Mouse (Mus musculus) neural tube, embryonic 12.5 days (tissue): Measurements from ENCODE around the gene Gnai3. TPM values are rescaled to one million over a fixed set of nuclear protein-coding genes. Genes with fewer than 3 reads are reported as not detected.

Experiments used
- ATAC-seq: fragments of 200-750 bp; cut with Nextera tagmentation; 2 replicates; pipeline ENCODE4 v1.8.0; 2017; ENCODE audit warnings: low read depth, mild to moderate bottlenecking, moderate TSS enrichment, moderate library complexity; ENCODE audit not compliant: low FRiP score
- H3K27ac ChIP-seq: fragments of 300-500 bp; sonication (generic); 2 replicates; pipeline ENCODE4 v1.5.1; 2016
- H3K27me3 ChIP-seq: fragments of 300-500 bp; sonication (generic); replicated peaks from 2 replicates; pipeline ENCODE4 v1.6.1; 2016; ENCODE audit warnings: mild to moderate bottlenecking
- H3K36me3 ChIP-seq: fragments of 300-500 bp; sonication (generic); 2 replicates; pipeline ENCODE4 v1.6.1; 2016; ENCODE audit warnings: mild to moderate bottlenecking
- H3K4me1 ChIP-seq: fragments of 300-500 bp; sonication (generic); 2 replicates; pipeline ENCODE4 v1.6.1; 2016
- H3K4me2 ChIP-seq: fragments of 300-500 bp; sonication (generic); replicated peaks from 2 replicates; pipeline ENCODE4 v1.6.1; 2016; ENCODE audit warnings: mild to moderate bottlenecking
- H3K4me3 ChIP-seq: fragments of 300-500 bp; sonication (generic); 2 replicates; pipeline ENCODE4 v1.5.1; 2016
- H3K9ac ChIP-seq: fragments of 300-500 bp; sonication (generic); 2 replicates; pipeline ENCODE4 v1.6.1; 2016; ENCODE audit warnings: mild to moderate bottlenecking
- H3K9me3 ChIP-seq: fragments of 300-500 bp; sonication (generic); 2 replicates; pipeline ENCODE4 v1.6.1; 2016; ENCODE audit warnings: mild to moderate bottlenecking
- whole genome bisulfite sequencing: fragments of 180-500 bp; shearing (Covaris S2); methylation state at CpG from one replicate; pipeline ENCODE4 v1.1.7; 2016; 5-methylcytosine and 5-hydroxymethylcytosine counted together
- polyA plus RNA-seq: library from polyadenylated mRNA; unstranded; fragments of >200 nt; fragmentation: Nextera tagmentation; extraction: Ambion mirVana; gene quantifications from 2 replicates; pipeline ENCODE4 v1.2.1, GENCODE M21; 2016

The Gnai3 gene
- polyA plus RNA-seq, 1 experiment from 2014 or later: 189 TPM

- Histone ChIP-seq H3K4me3 (no peak overlapping the region), H3K9ac (no peak overlapping the region), H3K4me2 (no peak overlapping the region), H3K27me3 (no peaks in the 10 kb centered on the region), H3K27ac (no peak overlapping the region), H3K4me1 (no peaks in the 10 kb centered on the region), H3K9me3 (no peaks in the 10 kb centered on the region), H3K36me3 (peaks cover 13% of the 10 kb centered on the region; the same call in 1 of the 2 replicates)
- WGBS: 96% methylated on average over 3 of the region's 3 CpGs
- ATAC-seq: no peak
Observed at GRCm38 (mm10) chr3:108126327-108126726, 19.6 kb downstream of the Gnai3 start.

GRCm38 (mm10) chr3:108124131-108124530, 21.8 kb downstream of the Gnai3 start:
- Histone ChIP-seq H3K4me2 (no peak overlapping the region), H3K36me3 (peaks cover 28% of the 10 kb centered on the region), H3K27me3 (no peaks in the 10 kb centered on the region), H3K4me3 (no peak overlapping the region), H3K4me1 (no peaks in the 10 kb centered on the region), H3K27ac (no peak overlapping the region), H3K9me3 (no peaks in the 10 kb centered on the region), H3K9ac (no peak overlapping the region)
- 73% methylated on average over 1 of the region's 1 CpGs for WGBS
- no peak for ATAC-seq

- Histone ChIP-seq H3K4me2 (no peak overlapping the region), H3K4me1 (no peaks in the 10 kb centered on the region), H3K9ac (no peak overlapping the region), H3K36me3 (peaks cover 36% of the 10 kb centered on the region), H3K9me3 (no peaks in the 10 kb centered on the region), H3K4me3 (no peak overlapping the region), H3K27ac (no peak overlapping the region), H3K27me3 (no peaks in the 10 kb centered on the region)
- WGBS: 94% methylated on average over 5 of the region's 5 CpGs
- no peak for ATAC-seq
Observed at GRCm38 (mm10) chr3:108123242-108123641, 22.7 kb downstream of the Gnai3 start.

- Histone ChIP-seq H3K9ac (no peak overlapping the region), H3K27me3 (no peaks in the 10 kb centered on the region), H3K4me3 (no peak overlapping the region), H3K9me3 (no peaks in the 10 kb centered on the region), H3K4me1 (no peaks in the 10 kb centered on the region), H3K4me2 (no peak overlapping the region), H3K36me3 (peaks cover 47% of the 10 kb centered on the region), H3K27ac (no peak overlapping the region)
- ATAC-seq: no peak
- 86% methylated on average over 3 of the region's 3 CpGs for WGBS
Observed at GRCm38 (mm10) chr3:108121101-108121500, 24.8 kb downstream of the Gnai3 start.

GRCm38 (mm10) chr3:108117465-108117864, 28.5 kb downstream of the Gnai3 start:
- 93% methylated on average over 6 of the region's 6 CpGs for WGBS
- no peak overlapping the region for H3K27ac ChIP-seq
- H3K4me2 ChIP-seq: no peak overlapping the region
- H3K4me1 ChIP-seq: no peaks in the 10 kb centered on the region
- H3K4me3 ChIP-seq: no peak overlapping the region
- H3K9ac ChIP-seq: no peak overlapping the region
- no peak for ATAC-seq
- H3K36me3 ChIP-seq: peaks cover 52% of the 10 kb centered on the region
- H3K9me3 ChIP-seq: no peaks in the 10 kb centered on the region
- H3K27me3 ChIP-seq: no peaks in the 10 kb centered on the region

- Histone ChIP-seq H3K27me3 (no peaks in the 10 kb centered on the region), H3K9ac (no peak overlapping the region), H3K4me2 (no peak overlapping the region), H3K4me3 (no peak overlapping the region), H3K4me1 (no peaks in the 10 kb centered on the region), H3K27ac (no peak overlapping the region), H3K9me3 (no peaks in the 10 kb centered on the region), H3K36me3 (peaks cover 59% of the 10 kb centered on the region)
- ATAC-seq: no peak
- WGBS: 91% methylated on average over 7 of the region's 7 CpGs
Observed at GRCm38 (mm10) chr3:108113591-108114289, 32.2 kb downstream of the Gnai3 start.

- no peak overlapping the region for H3K4me3 ChIP-seq
- H3K4me1 ChIP-seq: no peaks in the 10 kb centered on the region
- 79% methylated on average over 4 of the region's 4 CpGs for WGBS
- H3K27me3 ChIP-seq: no peaks in the 10 kb centered on the region
- H3K27ac ChIP-seq: no peak overlapping the region
- no peak for ATAC-seq
- no peak overlapping the region for H3K4me2 ChIP-seq
- peaks cover 60% of the 10 kb centered on the region for H3K36me3 ChIP-seq
- no peak overlapping the region for H3K9ac ChIP-seq
- no peaks in the 10 kb centered on the region for H3K9me3 ChIP-seq
Observed at GRCm38 (mm10) chr3:108112666-108113065, 33.3 kb downstream of the Gnai3 start.

GRCm38 (mm10) chr3:108112246-108112645, 33.7 kb downstream of the Gnai3 start:
- H3K27ac ChIP-seq: no peak overlapping the region
- no peaks in the 10 kb centered on the region for H3K27me3 ChIP-seq
- no peaks in the 10 kb centered on the region for H3K4me1 ChIP-seq
- H3K9ac ChIP-seq: no peak overlapping the region
- no peak overlapping the region for H3K4me2 ChIP-seq
- H3K9me3 ChIP-seq: no peaks in the 10 kb centered on the region
- peaks cover 56% of the 10 kb centered on the region for H3K36me3 ChIP-seq
- ATAC-seq: no peak
- no peak overlapping the region for H3K4me3 ChIP-seq
- 84% methylated on average over 7 of the region's 7 CpGs for WGBS

GRCm38 (mm10) chr3:108111320-108111719, 34.6 kb downstream of the Gnai3 start:
- Histone ChIP-seq H3K36me3 (peaks cover 55% of the 10 kb centered on the region), H3K9ac (no peak overlapping the region), H3K4me3 (no peak overlapping the region), H3K27ac (no peak overlapping the region), H3K4me1 (no peaks in the 10 kb centered on the region), H3K4me2 (no peak overlapping the region), H3K9me3 (no peaks in the 10 kb centered on the region), H3K27me3 (no peaks in the 10 kb centered on the region)
- WGBS: 85% methylated on average over 5 of the region's 5 CpGs
- no peak for ATAC-seq

GRCm38 (mm10) chr3:108105281-108105680, 40.7 kb downstream of the Gnai3 start:
- Histone ChIP-seq H3K27me3 (no peaks in the 10 kb centered on the region), H3K4me3 (no peak overlapping the region), H3K9ac (no peak overlapping the region), H3K4me2 (no peak overlapping the region), H3K9me3 (no peaks in the 10 kb centered on the region), H3K27ac (no peak overlapping the region), H3K4me1 (no peaks in the 10 kb centered on the region), H3K36me3 (peaks cover 31% of the 10 kb centered on the region)
- no peak for ATAC-seq
- 88% methylated on average over 3 of the region's 3 CpGs for WGBS

GRCm38 (mm10) chr3:108102075-108102474, 43.9 kb downstream of the Gnai3 start:
- Histone ChIP-seq H3K4me1 (no peaks in the 10 kb centered on the region), H3K9ac (no peak overlapping the region), H3K4me3 (no peak overlapping the region), H3K4me2 (no peak overlapping the region), H3K27ac (no peak overlapping the region), H3K27me3 (no peaks in the 10 kb centered on the region), H3K9me3 (no peaks in the 10 kb centered on the region), H3K36me3 (peaks cover 7% of the 10 kb centered on the region; the same call in 1 of the 2 replicates)
- WGBS: 76% methylated on average over 6 of the region's 6 CpGs
- no peak for ATAC-seq

GRCm38 (mm10) chr3:108101594-108101993, 44.4 kb downstream of the Gnai3 start:
- peaks cover 7% of the 10 kb centered on the region; the same call in 1 of the 2 replicates for H3K36me3 ChIP-seq
- no peak for ATAC-seq
- H3K27ac ChIP-seq: no peak overlapping the region
- H3K27me3 ChIP-seq: no peaks in the 10 kb centered on the region
- H3K4me3 ChIP-seq: no peak overlapping the region
- 36% methylated on average over 3 of the region's 3 CpGs for WGBS
- H3K4me1 ChIP-seq: no peaks in the 10 kb centered on the region
- H3K9me3 ChIP-seq: no peaks in the 10 kb centered on the region
- H3K4me2 ChIP-seq: no peak overlapping the region
- no peak overlapping the region for H3K9ac ChIP-seq

- Histone ChIP-seq H3K27me3 (no peaks in the 10 kb centered on the region), H3K9ac (no peak overlapping the region), H3K27ac (no peak overlapping the region), H3K36me3 (no peaks in the 10 kb centered on the region; the same call in 1 of the 2 replicates), H3K4me1 (no peaks in the 10 kb centered on the region), H3K4me2 (no peak overlapping the region), H3K9me3 (no peaks in the 10 kb centered on the region), H3K4me3 (no peak overlapping the region)
- ATAC-seq: no peak
- 74% methylated on average over 6 of the region's 6 CpGs for WGBS
Observed at GRCm38 (mm10) chr3:108098316-108098715, 47.6 kb downstream of the Gnai3 start.
